Mouse (Mus musculus) olfactory bulb, adult 2 months (tissue): ENCODE data around the gene Ncan.

Experiments
- CTCF ChIP-seq: fragments of 200-500 bp; IDR thresholded peaks from 2 replicates; pipeline ENCODE4 v1.5.1; 2012; ENCODE audit warnings: low read depth, mild to moderate bottlenecking, low read length, moderate library complexity; ENCODE audit not compliant: insufficient read depth
- POLR2A ChIP-seq: fragments of 200-500 bp; IDR thresholded peaks from 2 replicates; pipeline ENCODE4 v1.6.1; 2012; ENCODE audit warnings: mild to moderate bottlenecking, low read depth, low read length, moderate library complexity; ENCODE audit not compliant: insufficient read depth

- TF ChIP-seq CTCF: no peak
- TF ChIP-seq POLR2A: no peak
These were observed 36.2 kb downstream of the Ncan start for GRCm38 (mm10) chr8:70084191-70085065.
